Mouse (Mus musculus): ENCODE results near the gene Eps15l1.

DNA sequence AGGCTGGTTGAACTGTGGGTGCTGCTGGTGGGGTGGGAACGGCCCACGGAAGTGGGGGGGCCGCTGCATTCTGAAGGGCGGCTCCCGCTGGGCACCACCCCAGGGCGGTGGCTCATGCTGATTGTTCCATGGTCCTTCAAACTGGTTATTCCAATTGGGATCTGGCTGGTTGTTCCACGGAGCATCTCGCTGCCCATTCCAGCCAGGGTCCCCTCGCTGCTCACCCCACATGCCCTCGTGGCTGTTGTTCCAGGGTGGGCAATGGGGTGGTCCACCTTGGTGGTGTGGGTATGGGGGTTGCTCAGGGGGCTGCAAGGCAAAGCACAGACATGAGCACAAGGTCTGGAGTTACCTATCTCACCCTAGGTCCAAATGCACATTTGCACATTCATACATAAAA lies 43.0 kb upstream of the Eps15l1 start:
- TF ChIP-seq BHLHE40 (IDR thresholded peaks at IDR 0.05; ENCODE audit: borderline replicate concordance, low read depth, low read length) (no peak), MAZ (IDR thresholded peaks at IDR 0.05; ENCODE audit: low read depth, low read length) (no peak), POLR2AphosphoS2 (IDR thresholded peaks at IDR 0.05; ENCODE audit: low read length) (no peak), E2F4 (IDR thresholded peaks at IDR 0.05; ENCODE audit: borderline replicate concordance, low read depth, low read length) (no peak), TAL1 (IDR thresholded peaks at IDR 0.05; ENCODE audit: low read length) (no peak), MYB (IDR thresholded peaks at IDR 0.05; ENCODE audit: low read depth, low read length) (no peak)
